Mouse (Mus musculus): ENCODE measurements around the gene Mier2. TPM values are rescaled to one million over a fixed set of nuclear protein-coding genes. Genes with fewer than 3 reads are reported as not detected.

Gene Mier2
- total and polyA plus RNA-seq, 3 experiments = 22.4 to 30.2 (median 26.7) TPM

- H3K36me3 ChIP-seq (replicated peaks in 1 of 2; ENCODE audit: control insufficient read depth in 1 of 2, insufficient read depth in 1 of 2, low read length in 1 of 2) = peaks cover 27 to 45% of the 10 kb centered on the region in 2 experiments
- peaks cover 4 to 25% of the 10 kb centered on the region in 2 experiments; a peak in 3 of 4 replicates for H3K4me1 ChIP-seq (ENCODE audit: control insufficient read depth in 1 of 2, insufficient read depth in 2 of 2)
- in situ Hi-C loops (cut with MboI; ENCODE audit: low pct_ligation_motif_present, low pct_unique_long_range_greater_than_20kb, low sequenced_read_pairs) = no loop called here
- no peak overlapping the region for H3K4me3 ChIP-seq (replicated peaks in 1 of 3; ENCODE audit: low read depth in 2 of 3, low read length in 2 of 3, poor library complexity in 1 of 3)
- no peak overlapping the region for H3K27ac ChIP-seq (ENCODE audit: insufficient read depth, low read depth)
- no peak overlapping the region for H3K4me2 ChIP-seq (ENCODE audit: insufficient read depth, low read depth, poor library complexity, severe bottlenecking)
- no peak for DNase-seq (ENCODE audit: extremely low read depth)
- no peaks in the 10 kb centered on the region for H3K79me2 ChIP-seq (replicated peaks; ENCODE audit: control insufficient read depth, extremely low read depth, insufficient read depth, poor library complexity, severe bottlenecking)
- TF ChIP-seq MAZ (IDR thresholded peaks at IDR 0.05; ENCODE audit: low read depth, low read length) (no peak), USF2 (conservative IDR thresholded peaks at IDR 0.05; ENCODE audit: low read depth, low read length) (no peak), HCFC1 (IDR thresholded peaks at IDR 0.05; ENCODE audit: low read depth, low read length) (no peak)
- H3K9ac ChIP-seq (ENCODE audit: insufficient read depth, low read depth) = no peak overlapping the region
- H3K9me3 ChIP-seq (replicated peaks; ENCODE audit: low read length) = no peaks in the 10 kb centered on the region
- dilution Hi-C loops (cut with MboI; ENCODE audit: extremely low pct_ligation_motif_present, extremely low pct_unique_long_range_greater_than_20kb, low sequenced_read_pairs) = no loop called here
- peaks cover 2% of the 10 kb centered on the region for H3K27me3 ChIP-seq (replicated peaks)
Observed at GRCm38 (mm10) chr10:79537271-79537670, 17.7 kb downstream of the Mier2 start.

DNA sequence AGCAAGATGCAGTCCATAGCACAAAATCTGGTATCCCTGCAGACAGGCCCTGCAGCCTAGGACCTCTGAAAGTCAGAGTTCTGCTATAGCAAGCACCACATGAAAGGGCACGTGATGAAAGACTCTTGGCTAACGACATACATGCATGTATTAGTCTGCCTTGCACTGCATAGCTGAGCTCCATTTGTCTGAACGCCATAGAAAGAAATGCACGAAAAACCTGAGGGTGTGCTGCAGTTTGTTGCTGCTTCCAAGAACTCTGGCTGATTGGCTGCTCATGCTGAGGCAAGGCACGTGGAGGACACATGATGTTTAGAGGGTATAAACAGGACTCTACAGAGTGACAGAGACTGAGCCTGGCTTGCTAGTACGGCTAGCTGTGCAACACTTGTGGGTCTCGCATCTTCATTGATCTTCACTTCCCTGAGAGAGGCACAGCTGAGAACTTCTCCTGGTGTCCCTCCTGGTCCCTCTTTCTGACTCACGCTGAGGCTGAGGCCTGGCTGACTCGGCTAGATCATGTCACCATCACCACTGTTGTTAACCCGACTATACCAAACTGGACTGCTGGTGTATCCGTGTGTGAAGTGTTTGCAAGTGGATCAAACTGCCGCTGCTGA, 18.4 kb downstream of the Mier2 start:
- in situ Hi-C loops (cut with MboI; ENCODE audit: low pct_ligation_motif_present, low pct_unique_long_range_greater_than_20kb, low sequenced_read_pairs) = no loop called here
- TF ChIP-seq CTCF (conservative IDR thresholded peaks at IDR 0.05 in 1 of 2, IDR thresholded peaks at IDR 0.05 in 1 of 2; ENCODE audit: low read depth in 2 of 2, low read length in 2 of 2) = no peak
- no peak for TF ChIP-seq MAX (IDR thresholded peaks at IDR 0.05; ENCODE audit: low read length)
- no peak for TF ChIP-seq ZKSCAN1 (IDR thresholded peaks at IDR 0.05; ENCODE audit: borderline replicate concordance, low read depth, low read length)

GRCm38 (mm10) chr10:79535431-79535830, 19.6 kb downstream of the Mier2 start:
- Histone ChIP-seq H3K27me3 (replicated peaks) (peaks cover 2% of the 10 kb centered on the region), H3K79me2 (replicated peaks; ENCODE audit: control insufficient read depth, extremely low read depth, insufficient read depth, poor library complexity, severe bottlenecking) (no peaks in the 10 kb centered on the region), H3K9me3 (replicated peaks; ENCODE audit: low read length) (no peaks in the 10 kb centered on the region), H3K4me2 (ENCODE audit: insufficient read depth, low read depth, poor library complexity, severe bottlenecking) (no peak overlapping the region), H3K36me3 (replicated peaks in 1 of 2; ENCODE audit: control insufficient read depth in 1 of 2, insufficient read depth in 1 of 2, low read length in 1 of 2) (peaks cover 9 to 37% of the 10 kb centered on the region in 2 experiments), H3K4me3 (replicated peaks in 1 of 3; ENCODE audit: low read depth in 2 of 3, low read length in 2 of 3, poor library complexity in 1 of 3) (no peak overlapping the region), H3K4me1 (ENCODE audit: control insufficient read depth in 1 of 2, insufficient read depth in 2 of 2) (peaks cover 4 to 26% of the 10 kb centered on the region in 2 experiments; a peak in 3 of 4 replicates), H3K9ac (ENCODE audit: insufficient read depth, low read depth) (no peak overlapping the region), H3K27ac (ENCODE audit: insufficient read depth, low read depth) (no peak overlapping the region)
- in situ Hi-C loops (cut with MboI; ENCODE audit: low pct_ligation_motif_present, low pct_unique_long_range_greater_than_20kb, low sequenced_read_pairs) = no loop called here
- DNase-seq (ENCODE audit: extremely low read depth) = no peak
- dilution Hi-C loops (cut with MboI; ENCODE audit: extremely low pct_ligation_motif_present, extremely low pct_unique_long_range_greater_than_20kb, low sequenced_read_pairs) = no loop called here
- TF ChIP-seq USF1 (IDR thresholded peaks at IDR 0.05; ENCODE audit: low read depth, low read length) = no peak
- no peak for TF ChIP-seq GABPA (IDR thresholded peaks at IDR 0.05; ENCODE audit: insufficient replicate concordance, low read depth, low read length)
- TF ChIP-seq CHD2 (IDR thresholded peaks at IDR 0.05; ENCODE audit: low read length) = no peak
- TF ChIP-seq ZKSCAN1 (IDR thresholded peaks at IDR 0.05; ENCODE audit: borderline replicate concordance, low read depth, low read length) = no peak
- no peak for TF ChIP-seq ZC3H11A (IDR thresholded peaks at IDR 0.05; ENCODE audit: low read depth, low read length)
- TF ChIP-seq JUN (IDR thresholded peaks at IDR 0.05; ENCODE audit: insufficient read depth, low read depth, low read length) = no peak
- no peak for TF ChIP-seq ZMIZ1 (IDR thresholded peaks at IDR 0.05; ENCODE audit: low read depth, low read length)

More for the DNA sequence above, 18.4 kb downstream of the Mier2 start:
- Histone ChIP-seq H3K4me1 (ENCODE audit: control insufficient read depth in 1 of 2, insufficient read depth in 2 of 2) (peaks cover 4 to 26% of the 10 kb centered on the region in 2 experiments; a peak in 3 of 4 replicates), H3K4me3 (replicated peaks in 1 of 3; ENCODE audit: low read depth in 2 of 3, low read length in 2 of 3, poor library complexity in 1 of 3) (no peak overlapping the region), H3K9ac (ENCODE audit: insufficient read depth, low read depth) (no peak overlapping the region), H3K4me2 (ENCODE audit: insufficient read depth, low read depth, poor library complexity, severe bottlenecking) (no peak overlapping the region), H3K79me2 (replicated peaks; ENCODE audit: control insufficient read depth, extremely low read depth, insufficient read depth, poor library complexity, severe bottlenecking) (no peaks in the 10 kb centered on the region), H3K27me3 (replicated peaks) (peaks cover 2% of the 10 kb centered on the region), H3K27ac (ENCODE audit: insufficient read depth, low read depth) (no peak overlapping the region), H3K36me3 (replicated peaks in 1 of 2; ENCODE audit: control insufficient read depth in 1 of 2, insufficient read depth in 1 of 2, low read length in 1 of 2) (peaks cover 20 to 41% of the 10 kb centered on the region in 2 experiments), H3K9me3 (replicated peaks; ENCODE audit: low read length) (no peaks in the 10 kb centered on the region)
- dilution Hi-C loops (cut with MboI; ENCODE audit: extremely low pct_ligation_motif_present, extremely low pct_unique_long_range_greater_than_20kb, low sequenced_read_pairs) = no loop called here
- DNase-seq (ENCODE audit: extremely low read depth) = no peak
